Mouse (Mus musculus): ENCODE results near the gene Ift81.

The Ift81 gene

DNA sequence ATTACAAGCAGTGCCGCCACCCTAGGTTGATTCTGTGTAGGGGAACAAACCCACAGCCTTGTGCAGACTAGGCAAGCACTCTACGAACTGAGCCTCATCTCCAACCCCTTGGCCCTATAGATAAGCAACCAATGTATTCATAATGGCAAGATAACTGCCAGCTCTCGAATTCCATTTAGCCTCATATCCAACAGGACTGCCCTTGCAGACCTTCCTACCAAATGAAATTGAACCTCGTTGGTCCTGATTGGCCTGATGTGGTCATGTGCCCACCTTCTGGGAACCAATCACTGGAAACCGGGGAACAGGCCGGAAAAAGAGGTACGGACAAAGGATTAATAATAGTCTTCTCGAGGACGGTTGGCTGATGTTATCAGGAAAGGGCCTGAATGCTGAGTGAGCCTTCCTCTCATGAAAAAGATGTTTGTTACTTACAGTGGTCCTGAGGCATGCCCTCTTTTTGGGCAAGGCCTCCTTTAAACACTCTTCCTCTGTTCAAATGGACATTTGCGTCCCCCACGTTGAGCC lies 10.7 kb upstream of the Ift81 start:
- no peak for DNase-seq

DNA sequence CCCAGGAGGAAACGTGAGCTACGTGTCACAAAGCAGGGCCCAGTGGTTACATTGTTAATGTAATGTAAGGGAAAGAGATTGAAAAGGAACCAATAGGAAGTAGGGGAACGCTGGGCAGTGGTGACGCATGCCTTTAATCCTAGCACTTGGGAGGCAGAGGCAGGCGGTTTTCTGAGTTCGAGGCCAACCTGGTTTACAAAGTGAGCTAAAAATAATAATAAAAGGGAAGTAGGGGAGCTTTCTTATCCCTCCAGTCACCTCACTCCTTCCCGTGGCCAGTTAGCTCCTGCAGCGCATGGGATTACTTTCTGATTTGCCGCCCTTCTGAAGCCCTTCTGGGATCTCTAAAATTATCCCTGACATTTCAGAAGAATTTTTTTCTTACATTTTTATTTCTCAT lies 9.5 kb upstream of the Ift81 start:
- DNase-seq = no peak

DNA sequence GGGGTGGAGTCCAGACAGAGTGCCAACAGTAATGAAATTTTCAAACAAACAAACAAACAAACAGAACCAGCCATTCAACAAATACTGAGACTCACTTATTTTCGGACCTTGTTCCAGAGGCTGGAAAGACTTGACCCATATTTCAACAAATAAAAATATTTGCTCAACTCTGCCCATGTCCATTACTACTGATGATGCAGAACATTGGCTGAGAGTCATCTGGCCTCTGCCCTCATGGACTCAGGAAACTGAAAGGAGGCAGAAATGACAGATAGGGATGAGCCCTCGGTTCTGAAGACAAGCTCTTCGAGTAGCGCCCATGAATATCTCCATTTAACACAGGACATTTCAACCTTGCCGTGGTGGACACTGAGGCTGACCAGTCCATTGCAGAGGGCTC lies 8.2 kb upstream of the Ift81 start:
- DNase-seq = no peak

DNA sequence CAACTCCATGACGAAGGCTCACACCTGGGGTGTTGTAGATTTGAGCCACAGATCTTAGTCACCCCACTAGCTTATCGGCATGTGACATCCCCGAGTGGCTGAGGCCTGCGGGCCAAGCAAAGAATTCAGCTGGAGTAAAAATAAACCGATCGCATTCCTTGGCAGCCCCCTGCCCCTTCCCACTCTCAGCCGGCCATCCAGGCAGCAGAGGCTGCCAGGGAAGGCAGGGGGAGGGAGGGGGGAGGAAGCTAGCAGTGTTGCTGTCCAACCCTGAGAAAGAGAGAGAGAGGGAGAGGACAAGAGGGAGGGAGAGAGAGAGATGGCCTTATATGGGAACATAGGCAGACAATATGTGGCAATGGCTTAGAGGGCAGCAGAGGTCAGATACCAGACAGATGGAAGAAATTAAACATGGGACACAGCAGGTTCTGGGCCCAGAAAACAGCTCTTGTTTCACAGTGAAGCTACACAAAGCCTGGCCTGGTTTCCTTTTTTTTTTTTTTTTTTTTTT lies 7.1 kb upstream of the Ift81 start:
- peak; percentile 22 for DNase-seq

DNA sequence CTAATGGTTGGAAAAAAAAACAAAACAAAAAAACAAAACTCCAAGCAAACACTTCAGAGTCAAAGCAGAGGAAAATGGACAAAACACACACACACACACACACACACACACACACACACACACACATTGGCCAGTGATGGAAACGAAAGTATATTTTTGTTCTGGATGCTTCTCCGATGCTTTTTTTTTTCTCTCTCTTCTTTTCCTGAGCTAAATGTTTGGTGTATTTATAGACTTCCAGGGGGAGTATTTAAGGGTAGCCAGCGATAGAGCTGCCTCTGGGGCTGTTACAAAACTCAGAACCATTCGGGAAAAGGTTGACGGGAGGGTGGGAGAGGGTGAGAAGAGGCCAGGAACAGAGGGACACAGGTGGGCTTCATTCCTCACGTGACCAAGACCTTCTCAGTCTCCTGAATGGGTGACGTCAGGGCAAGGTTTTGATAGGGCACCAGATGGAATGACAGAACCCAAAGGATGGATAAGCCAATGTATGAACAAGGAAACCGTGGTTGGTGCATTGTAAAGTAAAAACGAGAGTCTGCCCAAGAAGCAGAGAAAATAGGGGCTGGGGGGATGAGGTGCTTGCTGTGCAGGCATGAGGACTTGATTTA lies 5.5 kb upstream of the Ift81 start:
- DNase-seq = no peak

DNA sequence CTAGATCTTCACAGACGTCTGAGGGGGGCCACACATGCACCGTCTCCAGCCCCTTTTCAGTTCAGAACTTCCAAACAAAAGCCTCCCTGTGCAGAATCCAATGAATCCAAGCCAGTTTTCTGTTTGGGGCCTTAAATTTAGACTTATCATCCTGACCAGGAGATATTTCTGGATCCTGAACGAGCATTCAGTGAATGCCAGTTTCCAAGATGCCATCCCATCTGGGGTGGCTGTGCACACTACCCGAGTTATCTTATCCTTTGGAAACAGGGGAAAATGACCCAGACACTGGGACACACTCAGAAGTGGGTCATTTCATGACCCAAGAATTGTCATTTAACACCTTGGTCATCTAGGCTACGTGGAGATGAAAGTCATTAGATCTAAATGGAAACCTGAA lies 3.4 kb upstream of the Ift81 start:
- DNase-seq = no peak

DNA sequence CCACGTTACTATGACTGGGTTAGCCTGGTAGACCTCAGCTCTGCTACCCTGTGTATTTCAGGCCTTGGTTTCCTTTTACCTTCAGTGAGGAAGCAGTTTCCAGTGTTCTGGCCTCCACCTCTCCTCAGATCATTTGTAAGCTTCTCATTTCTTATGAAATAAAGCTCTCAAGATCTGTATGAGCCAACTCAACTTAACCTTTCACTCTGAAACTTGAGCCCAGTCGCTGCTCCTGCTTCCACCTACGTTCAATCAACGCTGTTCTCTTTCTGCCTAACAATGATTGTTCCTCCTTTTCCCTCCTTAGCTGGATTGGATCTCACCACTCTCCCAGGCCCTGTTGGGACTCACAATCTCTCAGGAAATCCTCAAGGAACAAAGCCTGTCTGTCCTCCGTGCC lies 2.7 kb downstream of the Ift81 start:
- no peak for DNase-seq

DNA sequence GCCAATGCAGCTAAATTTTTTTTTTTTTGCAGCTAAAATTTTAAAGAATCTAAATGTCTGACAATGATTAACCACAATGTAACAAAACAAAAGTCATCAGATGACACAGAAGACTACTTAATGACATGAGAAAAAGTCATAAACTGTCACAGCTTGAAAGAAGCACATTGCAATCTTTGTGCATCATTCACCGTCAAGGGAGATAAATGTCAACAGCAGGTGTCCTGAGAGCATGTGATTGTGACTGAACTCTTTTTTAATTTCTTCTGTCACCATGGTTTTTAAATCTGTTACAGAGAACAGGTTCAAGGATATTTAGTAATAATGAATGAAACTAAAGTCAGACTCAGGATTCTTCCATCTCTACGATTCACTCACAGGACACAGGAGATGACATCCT lies 9.4 kb downstream of the Ift81 start:
- no peak for DNase-seq

DNA sequence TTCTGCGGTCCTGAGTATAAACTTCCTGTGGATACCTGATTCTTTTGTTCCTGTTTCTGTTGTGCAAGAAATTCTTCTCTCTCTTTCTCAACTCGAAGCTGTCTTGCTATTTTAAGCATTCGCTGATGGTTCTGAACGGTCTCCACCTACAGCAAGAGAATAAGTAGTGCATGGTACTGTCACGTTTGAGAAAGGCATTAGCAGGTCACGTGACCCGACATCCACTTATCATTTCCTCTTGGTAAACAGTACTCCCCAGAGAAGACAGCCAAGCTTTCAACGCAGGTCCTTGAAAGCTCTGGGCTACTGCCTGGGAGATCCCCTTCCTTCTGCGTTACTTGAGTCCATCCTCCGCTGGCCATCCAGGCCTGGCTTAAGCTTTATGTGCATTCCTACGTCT lies 12.1 kb downstream of the Ift81 start:
- DNase-seq = no peak

DNA sequence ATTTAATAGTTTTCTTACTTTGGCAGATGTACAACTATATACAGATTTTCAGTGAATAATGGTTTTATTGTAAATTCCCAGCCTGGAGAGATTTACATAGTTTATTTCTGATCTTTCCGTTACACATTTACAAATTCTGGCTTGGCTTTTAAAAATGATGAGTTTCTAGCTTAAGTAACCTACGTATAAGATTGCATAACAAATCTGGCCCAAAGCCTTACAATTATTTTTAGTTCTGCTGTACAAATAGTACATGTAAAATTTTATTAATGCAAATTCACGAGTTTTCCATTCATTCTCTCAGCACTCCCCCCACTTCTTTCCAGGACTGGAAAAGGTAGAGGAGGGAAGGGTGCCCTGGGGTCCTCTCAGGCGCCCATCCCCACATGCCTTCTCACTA lies 18.8 kb downstream of the Ift81 start:
- DNase-seq = no peak

DNA sequence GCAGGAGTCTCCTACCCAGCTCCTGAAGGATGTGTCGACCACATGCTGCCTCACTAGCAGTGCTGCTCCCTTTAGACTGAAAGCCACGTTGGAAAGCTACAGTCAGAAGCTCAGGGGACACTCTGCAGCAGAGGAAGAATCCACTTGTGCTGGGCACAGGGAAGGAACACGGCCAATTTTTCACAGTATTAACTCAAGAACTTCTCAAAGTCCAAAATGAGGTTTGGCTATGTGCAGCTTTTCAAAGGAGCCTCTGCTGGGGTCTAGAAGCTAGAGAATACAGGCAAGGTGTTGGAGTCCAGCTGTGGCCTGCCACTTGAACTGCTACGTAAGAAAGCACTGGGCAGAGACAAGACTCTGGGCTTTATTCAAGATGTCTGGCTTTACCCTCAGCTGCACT lies 24.4 kb downstream of the Ift81 start:
- DNase-seq = no peak

DNA sequence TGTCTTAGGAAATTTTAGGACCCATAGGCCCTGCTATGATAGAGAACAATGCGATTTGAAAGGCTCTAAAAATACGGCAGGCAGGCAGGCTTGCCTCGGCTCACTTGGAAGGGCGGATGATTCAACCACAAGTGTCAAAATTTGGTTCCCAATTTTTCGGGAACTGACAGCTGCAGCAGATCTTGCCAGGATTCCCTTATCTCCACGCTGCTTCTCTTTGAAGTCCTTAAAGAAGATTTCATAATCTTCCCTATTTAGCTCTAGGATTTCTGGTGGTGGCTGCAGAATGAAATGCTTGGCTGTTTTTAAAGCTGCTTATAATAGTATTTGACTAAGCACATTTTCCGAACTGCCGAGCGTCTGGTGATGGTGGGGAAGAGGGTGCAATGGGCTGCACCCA lies 28.8 kb downstream of the Ift81 start:
- DNase-seq = no peak

DNA sequence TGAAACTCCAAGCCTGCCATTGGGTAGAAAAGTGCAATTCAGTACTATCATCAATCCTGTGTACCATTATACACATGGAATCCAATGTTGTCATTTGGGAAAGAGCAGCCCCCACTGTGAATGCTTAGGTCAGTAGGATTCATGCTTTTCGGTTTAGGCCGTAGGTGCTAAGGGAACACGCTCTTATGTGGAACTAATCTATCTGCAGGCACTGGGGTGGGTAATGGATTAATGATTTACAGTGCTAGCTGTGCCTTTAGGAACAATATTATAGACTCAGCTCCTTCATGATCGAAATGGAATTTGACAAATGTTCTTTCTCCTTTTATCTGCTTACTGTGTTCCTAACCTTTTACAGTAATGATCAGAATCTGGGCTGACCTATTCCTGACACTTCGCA lies 30.2 kb downstream of the Ift81 start:
- peak; percentile 18 for DNase-seq

DNA sequence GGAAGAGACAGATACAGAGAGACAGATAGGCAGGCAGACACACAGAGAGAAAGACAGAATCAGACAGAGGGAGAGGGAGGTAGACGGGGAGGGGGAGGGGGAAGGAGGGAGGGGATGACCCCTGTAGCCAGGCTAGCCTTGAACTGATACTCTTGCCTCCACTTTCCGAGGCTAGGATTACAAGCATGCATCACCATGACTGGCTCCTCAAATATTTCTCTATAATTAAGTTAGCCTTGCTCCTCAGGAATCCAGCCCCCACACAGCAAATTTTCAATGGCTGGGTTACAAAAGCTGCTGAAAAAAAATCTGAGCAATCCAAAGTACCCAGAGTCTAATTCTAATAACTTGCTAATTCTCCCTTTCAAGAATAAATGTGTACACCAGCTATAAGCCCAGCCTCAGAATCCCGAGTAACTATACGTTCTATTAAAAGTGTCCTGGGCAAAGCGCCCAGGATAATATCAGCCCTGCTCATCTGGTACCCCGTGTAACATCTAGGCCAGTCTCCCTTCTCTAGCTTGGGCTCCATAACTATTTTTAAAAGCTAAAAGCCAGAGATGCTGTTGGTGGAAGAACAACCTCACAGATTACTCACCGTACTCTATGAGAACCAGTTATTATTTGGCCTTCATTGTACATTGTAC lies 37.5 kb downstream of the Ift81 start:
- no peak for DNase-seq

DNA sequence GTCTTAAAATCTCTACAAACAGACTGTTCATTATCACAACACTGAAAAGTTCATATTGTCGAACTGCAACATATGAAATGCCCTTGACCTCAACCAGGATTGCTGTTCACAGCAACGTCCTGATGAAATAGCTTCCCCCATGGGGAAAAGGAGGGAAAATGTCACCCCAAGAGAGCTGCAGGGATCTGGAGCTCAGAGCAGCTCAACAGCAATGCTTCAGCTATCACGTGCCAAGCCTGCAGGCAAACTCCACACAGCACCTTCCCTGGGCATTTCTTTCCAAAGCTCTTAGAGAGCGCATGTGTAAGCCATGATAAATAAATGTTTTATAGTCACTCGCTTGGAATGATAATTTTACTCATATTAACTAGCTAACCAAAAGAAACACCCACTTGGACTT lies 42.3 kb downstream of the Ift81 start:
- DNase-seq = no peak

DNA sequence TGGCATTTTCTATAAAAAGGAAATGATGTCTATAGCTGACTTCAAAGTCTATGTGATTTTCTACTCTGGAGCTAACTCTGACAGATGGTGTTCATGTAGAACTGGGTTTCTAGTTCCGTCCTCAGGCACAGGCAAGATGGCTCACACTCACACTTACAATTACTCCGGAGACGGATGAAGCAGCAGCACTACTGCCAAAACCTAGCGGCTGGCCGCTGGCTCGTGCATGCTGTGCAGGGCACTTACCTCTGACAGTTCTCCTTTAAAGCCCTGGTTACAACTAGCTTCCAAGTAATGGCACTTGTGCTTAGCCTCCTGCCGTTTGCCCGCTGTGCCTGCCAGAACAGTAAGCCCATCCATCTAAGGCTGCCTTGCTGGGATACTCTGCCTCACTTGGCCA lies 47.7 kb downstream of the Ift81 start:
- DNase-seq = no peak

DNA sequence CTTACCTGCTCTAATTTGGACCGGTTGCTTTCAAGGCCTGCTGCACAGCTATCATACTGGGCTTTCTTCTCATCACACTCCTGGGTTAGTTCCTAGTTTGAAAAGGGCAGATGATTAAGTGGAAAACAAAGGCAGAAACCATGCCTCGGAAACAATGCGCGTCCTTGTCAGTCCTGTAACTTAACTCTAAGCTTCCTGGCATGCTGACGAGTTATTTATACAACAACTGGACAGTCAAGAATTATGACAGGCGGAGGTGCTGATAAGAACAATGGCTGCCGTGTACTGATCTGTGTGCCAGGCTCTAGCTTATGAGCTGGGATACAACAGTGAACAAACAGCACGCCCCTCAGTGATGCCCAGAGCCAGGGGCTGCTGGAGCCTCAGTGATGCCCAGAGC lies 53.7 kb downstream of the Ift81 start:
- DNase-seq = no peak

DNA sequence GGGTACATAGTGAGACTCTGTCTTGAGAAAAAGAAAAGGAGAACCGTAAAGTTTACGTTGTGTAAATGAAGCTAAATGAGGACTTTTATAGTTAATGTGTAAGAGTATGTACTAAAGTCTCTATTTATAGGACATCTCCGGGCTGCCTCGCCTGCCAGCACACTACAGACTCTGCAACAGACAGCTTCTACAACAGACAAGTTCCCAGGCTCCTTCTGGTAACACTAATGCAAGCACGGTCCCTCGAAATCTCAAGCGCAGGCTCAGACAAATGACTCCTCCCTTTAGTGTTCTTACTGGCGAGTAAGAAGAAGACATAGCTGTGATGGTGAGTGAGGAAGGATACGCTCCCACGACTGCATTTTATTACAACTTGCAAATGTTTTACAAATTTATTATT lies 56.2 kb downstream of the Ift81 start:
- DNase-seq = no peak

DNA sequence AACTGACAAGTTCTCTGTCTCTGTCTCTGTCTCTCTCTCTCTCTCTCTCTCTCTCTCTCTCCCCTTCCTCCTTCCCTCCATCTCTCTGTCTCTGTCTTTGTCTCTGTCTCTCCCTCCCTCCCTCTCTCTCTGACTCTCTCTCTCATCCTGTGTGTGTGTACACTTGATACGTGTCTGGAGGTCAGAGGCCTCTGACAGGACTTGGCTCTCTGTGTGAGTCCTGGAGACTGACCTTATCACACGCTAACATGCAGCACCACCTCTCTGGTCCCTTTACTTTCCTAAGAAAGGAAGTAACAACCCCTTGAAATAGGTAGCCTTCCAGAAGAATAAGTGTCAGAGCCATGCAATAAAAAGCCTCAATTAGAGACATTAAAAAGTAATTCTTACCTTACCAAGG lies 59.2 kb downstream of the Ift81 start:
- DNase-seq = no peak

DNA sequence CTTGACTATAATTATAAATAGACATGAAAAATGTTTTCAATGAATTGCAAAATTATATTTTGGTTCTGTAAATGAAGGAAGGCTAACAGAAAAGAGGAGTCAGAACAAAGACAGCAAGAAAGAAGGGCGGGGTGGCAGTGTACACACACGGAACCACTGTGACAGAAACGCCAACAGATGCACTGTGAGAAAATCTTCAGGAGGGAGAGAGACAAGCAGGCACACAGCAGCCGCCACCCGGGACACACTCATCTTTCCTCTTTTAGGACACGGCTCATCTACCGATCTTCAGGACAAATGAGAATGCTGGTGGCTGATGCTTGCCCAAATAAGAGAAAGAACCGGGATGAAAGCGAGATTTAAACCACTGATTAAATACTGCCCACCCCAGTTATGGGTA lies 61.7 kb downstream of the Ift81 start:
- no peak for DNase-seq

DNA sequence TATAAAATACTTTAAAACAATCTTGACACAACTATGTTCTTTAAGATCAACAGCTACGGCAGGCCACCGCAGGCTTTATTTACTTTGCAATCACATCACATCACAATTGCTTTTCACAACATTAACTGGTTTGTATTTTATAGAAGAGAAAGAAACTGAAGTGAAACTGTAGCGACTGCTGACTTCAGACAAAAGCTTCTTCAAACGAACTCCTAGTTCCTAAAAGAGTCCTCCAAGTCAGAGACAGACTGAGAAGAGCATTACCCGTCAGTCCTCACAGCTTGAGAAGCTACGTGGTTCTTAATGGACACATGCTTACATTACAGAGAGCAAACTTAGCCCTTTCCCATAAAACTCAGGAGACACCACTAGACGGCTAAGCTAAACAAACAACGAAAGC lies 63.9 kb downstream of the Ift81 start:
- no peak for DNase-seq

DNA sequence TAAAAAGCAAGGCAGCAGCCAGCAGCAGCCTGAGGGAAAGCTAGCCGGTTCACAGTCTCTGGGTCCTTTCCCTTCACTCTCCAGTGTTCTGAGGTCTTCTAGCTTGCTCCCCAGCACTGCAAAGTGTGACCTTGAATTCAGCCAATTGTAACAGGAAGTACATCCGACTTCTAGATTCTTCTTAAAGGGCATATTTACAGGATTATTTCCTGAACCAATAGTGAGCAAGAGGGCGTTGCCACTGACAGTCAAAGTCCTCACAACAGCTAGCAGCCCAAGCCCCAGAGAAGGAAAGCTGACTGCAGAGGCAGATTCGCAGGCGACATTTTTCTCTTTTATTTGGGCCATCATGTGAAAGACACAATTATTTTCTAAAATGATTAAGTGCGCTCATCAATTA lies 65.6 kb downstream of the Ift81 start:
- DNase-seq = peak; percentile 69

DNA sequence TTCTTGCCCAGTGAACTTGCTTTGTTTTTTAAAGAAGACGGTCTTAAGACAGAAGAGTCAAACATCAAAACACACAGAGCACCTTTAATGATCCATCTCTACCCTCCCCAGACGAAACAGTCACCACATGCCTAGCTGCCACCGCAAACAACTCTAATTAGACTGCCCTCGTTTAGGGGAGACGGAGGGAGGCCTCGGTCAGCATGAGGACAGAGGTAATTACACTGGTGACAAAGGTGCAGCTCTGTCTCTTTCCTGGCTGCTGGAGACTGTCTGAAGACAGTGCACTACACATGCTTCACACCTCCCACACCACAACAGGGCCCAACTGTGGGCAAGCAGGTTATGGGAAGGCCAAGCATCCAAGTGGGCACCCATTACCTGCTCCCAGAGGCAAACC lies 66.5 kb downstream of the Ift81 start:
- DNase-seq = peak; percentile 14

DNA sequence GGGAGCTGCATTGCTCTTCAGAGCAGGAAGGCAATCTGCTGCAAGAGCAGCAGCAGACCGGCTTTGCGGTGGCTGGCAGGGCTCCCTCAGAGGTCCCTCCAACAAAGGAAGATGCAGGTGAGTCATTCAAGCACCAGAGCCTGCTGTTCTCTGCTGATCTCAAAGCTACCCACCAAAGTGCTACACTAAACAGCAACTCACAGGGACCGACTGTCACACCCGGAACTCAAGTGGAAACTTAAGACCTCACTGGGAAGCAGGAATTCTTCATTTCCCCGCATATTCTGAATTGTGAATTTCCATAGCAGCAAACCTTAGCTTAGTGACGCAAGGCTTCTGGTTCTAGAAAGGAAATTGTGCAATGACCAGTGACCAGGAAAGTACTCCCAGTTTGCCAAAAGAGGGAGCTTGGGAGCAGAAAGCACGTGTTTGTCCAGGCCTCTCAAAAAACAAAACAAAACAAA lies 67.0 kb downstream of the Ift81 start:
- DNase-seq = peak; percentile 55

DNA sequence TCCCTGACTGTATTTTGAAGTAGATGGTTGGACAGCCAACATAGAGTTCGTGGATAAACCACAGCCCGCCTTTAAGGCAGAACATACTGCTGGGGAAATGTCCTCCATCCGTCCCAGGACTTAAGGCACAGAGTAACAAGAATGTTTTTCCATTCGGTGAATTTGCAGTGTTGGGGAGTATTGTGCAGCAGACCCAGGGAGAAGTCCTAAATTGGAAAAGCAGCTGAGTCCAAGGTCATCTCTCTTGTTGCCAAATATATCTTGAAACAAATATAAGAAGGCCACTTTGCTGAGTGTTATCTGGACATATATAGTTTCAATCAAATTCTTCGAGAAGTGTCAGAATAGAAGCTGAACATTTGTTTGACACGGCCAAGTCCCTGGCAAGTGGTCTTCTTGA lies 70.9 kb downstream of the Ift81 start:
- DNase-seq = no peak

All from kidney, adult 11 months (tissue).